Mouse (Mus musculus) heart, postnatal 0 days (tissue): ENCODE measurements at regions not wholly inside any gene's neighbourhood (a gene's known extent, or its start where the extent isn't known, plus 50 kb on each side); places are given as distances from the start of the nearest gene placed in this dataset.

Experiments used
- ATAC-seq: fragments of 200-750 bp; cut with Nextera tagmentation; 2 replicates; pipeline ENCODE4 v1.8.0; 2017; ENCODE audit warnings: low read depth, moderate number of reproducible peaks, moderate library complexity; ENCODE audit not compliant: insufficient read depth
- DNase-seq: peaks from one replicate; pipeline ENCODE4 v3.0.0-alpha.2; 2016; ENCODE audit warnings: low spot score
- H3K27ac ChIP-seq: fragments of 300-500 bp; sonication (generic); 2 replicates; pipeline ENCODE4 v1.5.1; 2014; ENCODE audit warnings: low read depth, mild to moderate bottlenecking
- H3K27me3 ChIP-seq: fragments of 300-500 bp; sonication (generic); 2 replicates; pipeline ENCODE4 v1.6.1; 2014; ENCODE audit warnings: low read length, mixed read lengths; ENCODE audit not compliant: control insufficient read depth, insufficient read depth
- H3K36me3 ChIP-seq: fragments of 300-500 bp; sonication (generic); replicated peaks from 2 replicates; pipeline ENCODE4 v1.6.1; 2014; ENCODE audit warnings: low read length, mixed read lengths; ENCODE audit not compliant: control insufficient read depth, insufficient read depth
- H3K4me1 ChIP-seq: fragments of 300-500 bp; sonication (generic); 2 replicates; pipeline ENCODE4 v1.6.1; 2014; ENCODE audit warnings: antibody characterized with exemption; ENCODE audit not compliant: control insufficient read depth, insufficient read depth
- H3K4me2 ChIP-seq: fragments of 300-500 bp; sonication (generic); 2 replicates; pipeline ENCODE4 v1.6.1; 2014; ENCODE audit warnings: low read depth, mild to moderate bottlenecking, low read length, moderate library complexity
- H3K4me3 ChIP-seq: fragments of 300-500 bp; sonication (generic); 2 replicates; pipeline ENCODE4 v1.5.1; 2014; ENCODE audit warnings: low read depth, low read length
- H3K9ac ChIP-seq: fragments of 300-500 bp; sonication (generic); replicated peaks from 2 replicates; pipeline ENCODE4 v1.6.1; 2014; ENCODE audit warnings: low read depth, low read length, mixed read lengths
- H3K9me3 ChIP-seq: fragments of 300-500 bp; sonication (generic); replicated peaks from 2 replicates; pipeline ENCODE4 v1.6.1; 2016; ENCODE audit warnings: low read length; ENCODE audit not compliant: control insufficient read depth
- CTCF ChIP-seq: IDR thresholded peaks from 2 replicates; pipeline ENCODE4 v1.5.1; 2016; ENCODE audit warnings: antibody characterized with exemption, control low read depth, low read depth
- EP300 ChIP-seq: IDR thresholded peaks from 2 replicates; pipeline ENCODE4 v1.6.1; 2016; ENCODE audit warnings: antibody characterized with exemption, low read depth
- WGBS: fragments of 180-500 bp; shearing (Covaris S2); extraction: QIAGEN DNeasy Blood & Tissue Kit; methylation state at CpG from one replicate; pipeline ENCODE4 v1.1.7; 2014; 5-methylcytosine and 5-hydroxymethylcytosine counted together

- WGBS, result 40% methylated on average over 8 of the region's 8 CpGs
- Histone ChIP-seq H3K4me2 (no peak overlapping the region), H3K36me3 (no peaks in the 10 kb centered on the region), H3K4me3 (no peak overlapping the region), H3K9ac (no peak overlapping the region), H3K27ac (no peak overlapping the region), H3K9me3 (no peaks in the 10 kb centered on the region), H3K4me1 (no peaks in the 10 kb centered on the region), H3K27me3 (no peaks in the 10 kb centered on the region)
- TF ChIP-seq CTCF (no peak), EP300 (no peak)
- no peak for ATAC-seq
- no peak for DNase-seq
These were observed 165.4 kb downstream of the Nedd1 start for GRCm38 (mm10) chr10:92556526-92557422.

- Histone ChIP-seq H3K27ac (no peak overlapping the region), H3K36me3 (no peaks in the 10 kb centered on the region), H3K27me3 (no peaks in the 10 kb centered on the region), H3K9ac (no peak overlapping the region), H3K9me3 (no peaks in the 10 kb centered on the region), H3K4me2 (no peak overlapping the region), H3K4me3 (no peak overlapping the region), H3K4me1 (no peaks in the 10 kb centered on the region)
- no peak for TF ChIP-seq EP300
- no peak for TF ChIP-seq CTCF
- no peak for DNase-seq
- WGBS, result 65% methylated on average over 13 of the region's 13 CpGs
- no peak for ATAC-seq
These were observed 166.3 kb downstream of the Nedd1 start for GRCm38 (mm10) chr10:92555727-92556525.

- Histone ChIP-seq H3K36me3 (no peaks in the 10 kb centered on the region), H3K9me3 (no peaks in the 10 kb centered on the region), H3K4me1 (no peaks in the 10 kb centered on the region), H3K4me3 (no peak overlapping the region), H3K4me2 (no peak overlapping the region), H3K9ac (no peak overlapping the region), H3K27me3 (no peaks in the 10 kb centered on the region), H3K27ac (no peak overlapping the region)
- WGBS, result 85% methylated on average over 3 of the region's 3 CpGs
- no peak for DNase-seq
- no peak for ATAC-seq
- TF ChIP-seq EP300 (no peak), CTCF (no peak)
These were observed 168.3 kb downstream of the Nedd1 start for GRCm38 (mm10) chr10:92553966-92554365.

GRCm38 (mm10) chr10:92548875-92549586 lies 173.2 kb downstream of the Nedd1 start:
- H3K27ac ChIP-seq, result no peak overlapping the region
- H3K4me2 ChIP-seq, result no peak overlapping the region
- DNase-seq, result no peak
- no peaks in the 10 kb centered on the region for H3K27me3 ChIP-seq
- no peak overlapping the region for H3K9ac ChIP-seq
- H3K36me3 ChIP-seq, result no peaks in the 10 kb centered on the region
- H3K4me1 ChIP-seq, result no peaks in the 10 kb centered on the region
- no peak overlapping the region for H3K4me3 ChIP-seq
- 54% methylated on average over 4 of the region's 4 CpGs for WGBS
- no peak for ATAC-seq
- peaks cover 4% of the 10 kb centered on the region; the same call in 1 of the 2 replicates for H3K9me3 ChIP-seq
- TF ChIP-seq EP300 (no peak), CTCF (no peak)

GRCm38 (mm10) chr10:92538433-92538832 lies 183.8 kb downstream of the Nedd1 start:
- 73% methylated on average over 4 of the region's 4 CpGs for WGBS
- DNase-seq (no peak), ATAC-seq (no peak)
- Histone ChIP-seq H3K4me3 (no peak overlapping the region), H3K36me3 (no peaks in the 10 kb centered on the region), H3K27me3 (no peaks in the 10 kb centered on the region), H3K4me1 (no peaks in the 10 kb centered on the region), H3K9me3 (no peaks in the 10 kb centered on the region), H3K27ac (no peak overlapping the region), H3K4me2 (no peak overlapping the region), H3K9ac (no peak overlapping the region)
- no peak for TF ChIP-seq CTCF
- TF ChIP-seq EP300, result no peak
